Mouse (Mus musculus): Measurements from ENCODE around the gene Wnt5b.

The Wnt5b gene

DNA sequence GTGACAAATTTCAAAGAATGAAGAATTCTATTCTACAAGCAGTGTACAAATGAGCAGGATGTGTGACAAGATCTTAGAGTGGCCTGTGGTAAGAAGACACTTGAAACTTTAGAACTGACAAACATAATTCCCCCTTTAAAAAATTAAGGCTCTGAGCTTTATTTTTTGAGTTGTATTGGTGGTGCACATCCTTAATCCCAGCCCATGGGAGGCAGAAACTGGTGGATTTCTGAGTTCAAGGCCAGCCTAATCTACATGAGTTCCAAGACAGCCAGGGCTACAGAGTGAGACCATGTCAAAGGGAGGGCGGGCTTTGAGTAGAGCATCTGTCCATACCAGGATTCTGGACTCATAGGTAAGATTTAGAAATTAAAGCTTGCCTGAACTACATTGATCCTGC lies 157.3 kb downstream of the Wnt5b start:
- no peak for DNase-seq (ENCODE audit: low spot score in 2 of 2)

DNA sequence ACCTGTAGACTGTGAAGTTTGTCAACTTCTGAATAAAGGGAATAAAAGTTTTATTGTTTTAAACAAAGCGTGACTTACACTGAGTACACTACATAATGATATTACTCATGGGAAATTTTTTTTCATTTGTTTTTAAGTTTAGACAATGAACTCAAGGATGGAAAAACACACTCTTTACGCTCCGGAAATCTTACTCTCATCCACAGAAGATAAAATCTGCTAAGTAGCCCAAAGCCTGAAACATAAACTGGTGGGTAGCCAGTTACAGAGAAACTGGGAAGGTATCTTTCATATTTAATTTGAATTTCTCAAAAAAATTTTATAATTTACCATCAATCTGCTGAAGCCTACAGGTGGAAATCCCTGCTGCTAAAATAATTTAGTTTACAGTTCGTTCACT lies 157.7 kb downstream of the Wnt5b start:
- no peak for DNase-seq (ENCODE audit: low spot score in 2 of 2)

DNA sequence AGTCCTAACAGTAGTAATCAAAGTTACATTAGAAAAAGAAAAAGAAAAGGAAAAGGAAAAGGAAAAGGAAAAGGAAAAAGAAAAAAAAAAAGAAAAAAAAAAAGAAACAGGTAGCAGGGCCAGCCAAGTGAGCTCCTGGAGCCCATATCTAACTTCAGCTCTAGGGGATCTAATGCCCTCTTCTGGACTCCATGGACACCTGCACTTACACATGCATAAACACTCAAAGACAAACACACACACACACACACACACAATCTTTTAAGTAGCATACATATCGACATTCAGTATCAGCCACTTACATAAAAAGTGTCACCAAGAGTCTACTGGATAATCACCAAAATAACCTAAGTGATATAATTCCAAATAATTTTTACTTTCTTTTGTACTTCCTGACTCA lies 158.5 kb downstream of the Wnt5b start:
- no peak for DNase-seq (ENCODE audit: low spot score in 2 of 2)

All from frontal cortex, postnatal 10 days (tissue).